Mouse (Mus musculus): ENCODE measurements around the gene Fbxo48. TPM values are rescaled to one million over a fixed set of nuclear protein-coding genes. Genes with fewer than 3 reads are reported as not detected.

Gene Fbxo48
- 2.2 and 2.3 TPM in 2 replicates for polyA plus RNA-seq (2015; fragmentation: Nextera tagmentation; extraction: Ambion mirVana)

- peak; percentile 97 for DNase-seq (ENCODE audit: low spot score)
Measured at GRCm38 (mm10) chr11:16950976-16951760, at the start of gene Fbxo48. TSS of gene Fbxo48 (plus strand) at chr11:16951375.

- no peak for DNase-seq (ENCODE audit: low spot score)
Measured at GRCm38 (mm10) chr11:16904302-16905011, 46.7 kb upstream of the Fbxo48 start.

- DNase-seq (ENCODE audit: low spot score) = no peak
Measured at GRCm38 (mm10) chr11:16905012-16905332, 46.2 kb upstream of the Fbxo48 start.

- DNase-seq (ENCODE audit: low spot score) = no peak
Measured at GRCm38 (mm10) chr11:16906530-16906929, 44.6 kb upstream of the Fbxo48 start.

- no peak for DNase-seq (ENCODE audit: low spot score)
Measured at GRCm38 (mm10) chr11:16907517-16908129, 43.6 kb upstream of the Fbxo48 start.

GRCm38 (mm10) chr11:16914756-16915155 lies 36.4 kb upstream of the Fbxo48 start:
- no peak for DNase-seq (ENCODE audit: low spot score)

- DNase-seq (ENCODE audit: low spot score) = no peak
Measured at GRCm38 (mm10) chr11:16915850-16916249, 35.3 kb upstream of the Fbxo48 start.

- no peak for DNase-seq (ENCODE audit: low spot score)
Measured at GRCm38 (mm10) chr11:16917512-16917911, 33.7 kb upstream of the Fbxo48 start.

- no peak for DNase-seq (ENCODE audit: low spot score)
Measured at GRCm38 (mm10) chr11:16932159-16932558, 19.0 kb upstream of the Fbxo48 start.

- no peak for DNase-seq (ENCODE audit: low spot score)
Measured at GRCm38 (mm10) chr11:16935577-16936236, 15.5 kb upstream of the Fbxo48 start.

- no peak for DNase-seq (ENCODE audit: low spot score)
Measured at GRCm38 (mm10) chr11:16941103-16941793, 9.9 kb upstream of the Fbxo48 start.

- DNase-seq (ENCODE audit: low spot score) = no peak
Measured at GRCm38 (mm10) chr11:16941973-16942452, 9.2 kb upstream of the Fbxo48 start.

- DNase-seq (ENCODE audit: low spot score) = no peak
Measured at GRCm38 (mm10) chr11:16943016-16943415, 8.2 kb upstream of the Fbxo48 start.

- peak; percentile 31 for DNase-seq (ENCODE audit: low spot score)
Measured at GRCm38 (mm10) chr11:16948756-16949155, 2.4 kb upstream of the Fbxo48 start.

GRCm38 (mm10) chr11:16950226-16950975 lies 774 bp upstream of the Fbxo48 start:
- peak; percentile 7 for DNase-seq (ENCODE audit: low spot score)

- no peak for DNase-seq (ENCODE audit: low spot score)
Measured at GRCm38 (mm10) chr11:16951761-16952010, 511 bp downstream of the Fbxo48 start.

- DNase-seq (ENCODE audit: low spot score) = no peak
Measured at GRCm38 (mm10) chr11:16956115-16956862, 5.1 kb downstream of the Fbxo48 start.

GRCm38 (mm10) chr11:16957030-16957429 lies 5.9 kb downstream of the Fbxo48 start:
- no peak for DNase-seq (ENCODE audit: low spot score)

GRCm38 (mm10) chr11:16958520-16958919 lies 7.3 kb downstream of the Fbxo48 start:
- no peak for DNase-seq (ENCODE audit: low spot score)

GRCm38 (mm10) chr11:16967806-16968205 lies 16.6 kb downstream of the Fbxo48 start:
- no peak for DNase-seq (ENCODE audit: low spot score)

Measured in thymus, postnatal 0 days (tissue).